Mouse (Mus musculus): ENCODE data around the gene Farsb.
"Not testable (repeated sequence)": the region's sequence is repeated elsewhere in the genome, so short reads cannot be mapped to it uniquely, and the experiment has no call there.

Gene Farsb

GRCm38 (mm10) chr1:78488752-78489492, at the start of gene Farsb:
Gene Farsb, minus strand, starts transcription at chr1:78488897.
- peak; percentile 96 for DNase-seq (ENCODE audit: low spot score)

- DNase-seq (ENCODE audit: low spot score) = no peak
Measured at GRCm38 (mm10) chr1:78538396-78538795, 49.7 kb upstream of the Farsb start.

GRCm38 (mm10) chr1:78537494-78538010, 48.9 kb upstream of the Farsb start:
- peak; percentile 53 for DNase-seq (ENCODE audit: low spot score)

GRCm38 (mm10) chr1:78536310-78537164, 47.8 kb upstream of the Farsb start:
- DNase-seq (ENCODE audit: low spot score) = peak; percentile 82

- no peak for DNase-seq (ENCODE audit: low spot score)
Measured at GRCm38 (mm10) chr1:78534428-78535150, 45.9 kb upstream of the Farsb start.

GRCm38 (mm10) chr1:78532184-78532800, 43.6 kb upstream of the Farsb start:
- no peak for DNase-seq (ENCODE audit: low spot score)

- no peak for DNase-seq (ENCODE audit: low spot score)
Measured at GRCm38 (mm10) chr1:78530500-78531215, 42.0 kb upstream of the Farsb start.

GRCm38 (mm10) chr1:78529011-78529410, 40.3 kb upstream of the Farsb start:
- DNase-seq (ENCODE audit: low spot score) = no peak

GRCm38 (mm10) chr1:78528356-78528755, 39.7 kb upstream of the Farsb start:
- no peak for DNase-seq (ENCODE audit: low spot score)

- DNase-seq (ENCODE audit: low spot score) = peak; percentile 90
Measured at GRCm38 (mm10) chr1:78525189-78525886, 36.6 kb upstream of the Farsb start.

GRCm38 (mm10) chr1:78518907-78519306, 30.2 kb upstream of the Farsb start:
- no peak for DNase-seq (ENCODE audit: low spot score)

- no peak for DNase-seq (ENCODE audit: low spot score)
Measured at GRCm38 (mm10) chr1:78512756-78513155, 24.1 kb upstream of the Farsb start.

GRCm38 (mm10) chr1:78511621-78512160, 23.0 kb upstream of the Farsb start, which contains the start of gene BC035947:
Gene BC035947, minus strand, starts transcription at chr1:78512158.
- peak; percentile 49 for DNase-seq (ENCODE audit: low spot score)

- DNase-seq (ENCODE audit: low spot score) = no peak
Measured at GRCm38 (mm10) chr1:78510862-78511261, 22.2 kb upstream of the Farsb start, which contains the start of gene Mogat1. Gene Mogat1, plus strand, starts transcription at chr1:78510991.

- DNase-seq (ENCODE audit: low spot score) = no peak
Measured at GRCm38 (mm10) chr1:78507137-78507536, 18.4 kb upstream of the Farsb start.

- no peak for DNase-seq (ENCODE audit: low spot score)
Measured at GRCm38 (mm10) chr1:78502527-78502926, 13.8 kb upstream of the Farsb start.

GRCm38 (mm10) chr1:78501856-78502255, 13.2 kb upstream of the Farsb start:
- DNase-seq (ENCODE audit: low spot score) = not testable (repeated sequence)

- DNase-seq (ENCODE audit: low spot score) = no peak
Measured at GRCm38 (mm10) chr1:78501036-78501435, 12.3 kb upstream of the Farsb start.

GRCm38 (mm10) chr1:78490143-78490542, 1.4 kb upstream of the Farsb start:
- no peak for DNase-seq (ENCODE audit: low spot score)

- DNase-seq (ENCODE audit: low spot score) = no peak
Measured at GRCm38 (mm10) chr1:78488427-78488751, 308 bp downstream of the Farsb start.
